ENCODE assay signal across 22 mouse cellular contexts in genomic region chr11:80793386-80793785, GRCm38 (mm10).
"Had no signal": no experiment of that assay in that cellular context is flagged by ENCODE, and none has a peak within 500 bp of the region (broad histone marks: within the 10 kb centered on the region; RNA-seq: fewer than 3 reads in every experiment).

No protein-coding gene starts in this region.

- ATAC-seq: forebrain, postnatal 0 days; hindbrain, postnatal 0 days; liver, embryonic 12.5 days had no signal

- H3K27ac ChIP-seq: gastrocnemius, adult 2 months; heart, adult 2 months; heart, embryonic 13.5 days; heart, embryonic 15.5 days; hindbrain, embryonic 13.5 days; hindbrain, embryonic 15.5 days; hindbrain, postnatal 0 days; layer of hippocampus, adult 2 months; left cerebral cortex, adult 2 months; limb, embryonic 13.5 days; limb, embryonic 15.5 days; liver, embryonic 12.5 days had no signal

- DNase-seq: forebrain, postnatal 0 days; gastrocnemius, adult 2 months; gastrocnemius, postnatal 10 days; gastrocnemius, postnatal 25 days; heart, adult 2 months; heart, postnatal 14 days; heart, postnatal 36 days; kidney, adult 18-20 months; kidney, adult 8-10 months; kidney, postnatal 10 days; kidney, postnatal 25 days; kidney, postnatal 4 days had no signal

- H3K4me3 ChIP-seq: gastrocnemius, adult 2 months; heart, adult 2 months; heart, embryonic 13.5 days; heart, embryonic 15.5 days; hindbrain, embryonic 13.5 days; hindbrain, embryonic 15.5 days; layer of hippocampus, adult 2 months; left cerebral cortex, adult 2 months; limb, embryonic 13.5 days; limb, embryonic 15.5 days; liver, embryonic 12.5 days had no signal

- H3K4me1 ChIP-seq: hindbrain, embryonic 13.5 days; hindbrain, embryonic 15.5 days; limb, embryonic 15.5 days had no signal
